Mouse (Mus musculus): ENCODE results near the gene Slpi. TPM values are rescaled to one million over a fixed set of nuclear protein-coding genes. Genes with fewer than 3 reads are reported as not detected.

Slpi gene
- total RNA-seq, 2 experiments from 2014 or later = 6.9 to 99.7 TPM

DNA sequence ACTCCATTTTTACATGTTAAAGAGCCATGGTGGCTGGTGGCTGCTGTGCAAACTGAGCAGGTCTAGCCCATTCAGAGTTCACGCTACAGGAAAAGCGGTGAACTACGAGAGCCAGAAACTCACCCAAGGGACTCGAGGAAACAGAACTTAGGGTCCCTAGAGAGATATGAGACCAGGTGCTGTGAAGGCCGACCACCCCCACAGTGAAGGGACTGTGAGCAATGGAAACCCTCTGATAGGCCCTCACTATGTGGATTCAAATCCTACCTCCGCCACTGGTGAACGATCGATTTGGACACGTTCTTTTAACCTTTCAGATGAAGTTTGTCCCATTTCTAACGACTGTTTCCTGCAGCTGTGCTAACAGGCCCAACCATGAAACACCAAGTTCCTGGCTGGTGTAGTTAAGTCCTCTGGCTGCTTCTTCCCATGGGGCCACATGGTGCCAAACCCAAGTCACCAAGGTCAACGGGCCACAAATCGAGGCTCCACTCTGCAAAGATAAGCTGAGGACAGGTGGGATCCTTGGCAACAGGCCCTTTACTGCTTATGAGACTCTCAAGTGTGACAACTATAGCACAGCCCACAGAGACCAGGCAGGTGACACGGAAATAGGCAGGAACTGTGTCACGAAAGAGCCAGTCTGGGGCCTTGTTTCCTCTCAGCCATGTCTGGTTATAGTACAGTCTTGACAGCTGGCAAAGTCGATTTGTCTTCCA, 33.9 kb upstream of the Slpi start:
- no peak for ATAC-seq (replicated peaks; ENCODE audit: low FRiP score, poor library complexity, severe bottlenecking)

DNA sequence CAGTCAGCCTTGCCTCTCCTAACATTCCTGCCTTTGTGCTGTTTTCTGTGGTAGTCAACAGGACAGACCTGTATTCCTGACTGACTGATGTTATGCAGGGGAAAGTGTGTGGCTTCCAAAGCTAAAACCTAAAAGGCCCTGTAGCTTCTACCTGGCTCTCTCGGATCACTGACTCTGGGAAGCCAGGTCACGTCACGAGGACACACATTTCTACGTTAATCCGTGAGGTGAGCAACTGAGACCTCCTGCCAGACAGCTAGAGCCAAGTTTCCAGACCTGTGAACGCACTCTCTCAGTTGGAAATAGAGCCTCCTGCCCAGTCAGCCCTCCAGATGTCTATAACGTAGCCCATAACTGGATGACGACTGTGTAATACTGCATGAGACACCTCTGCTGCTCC, 33.1 kb upstream of the Slpi start:
- no peak for ATAC-seq (replicated peaks; ENCODE audit: low FRiP score, poor library complexity, severe bottlenecking)

DNA sequence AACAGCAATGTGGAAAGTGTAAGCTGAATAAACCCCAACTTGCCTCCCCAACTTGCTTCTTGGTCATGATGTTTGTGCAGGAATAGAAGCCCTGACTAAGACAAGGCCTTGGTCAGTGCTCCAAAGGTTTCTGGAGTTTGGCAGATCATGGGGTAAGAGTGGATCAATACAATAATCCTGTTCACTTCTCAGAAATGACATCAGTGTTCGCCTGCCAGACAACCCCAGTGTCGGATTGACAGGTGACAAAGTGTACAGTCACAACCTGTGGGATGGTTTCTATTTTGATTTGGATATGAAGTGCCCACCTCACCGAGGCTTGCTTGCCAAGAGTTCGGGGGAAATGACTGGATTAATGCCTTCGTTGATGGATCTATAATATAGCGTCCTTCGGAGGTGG, 32.4 kb upstream of the Slpi start:
- ATAC-seq (replicated peaks; ENCODE audit: low FRiP score, poor library complexity, severe bottlenecking) = no peak

DNA sequence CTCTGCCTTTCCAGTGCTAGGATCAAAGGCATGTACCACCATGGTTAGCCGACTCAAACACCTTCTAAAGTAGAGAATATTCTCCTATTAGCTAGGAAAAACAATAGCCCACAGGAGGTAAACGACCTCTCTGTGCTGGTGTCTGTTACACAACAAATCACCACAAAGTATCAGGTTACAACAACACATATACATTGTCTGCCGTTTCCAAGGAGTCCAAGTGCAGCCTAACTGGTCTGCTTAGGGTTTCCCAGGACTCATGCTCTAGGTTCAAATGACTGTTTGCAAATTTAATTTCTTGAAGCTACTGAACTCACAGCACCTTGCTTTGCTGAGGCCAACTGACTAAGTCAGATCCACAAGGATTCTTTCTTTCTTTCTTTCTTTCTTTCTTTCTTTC, 30.6 kb upstream of the Slpi start:
- ATAC-seq (replicated peaks; ENCODE audit: low FRiP score, poor library complexity, severe bottlenecking) = no peak

DNA sequence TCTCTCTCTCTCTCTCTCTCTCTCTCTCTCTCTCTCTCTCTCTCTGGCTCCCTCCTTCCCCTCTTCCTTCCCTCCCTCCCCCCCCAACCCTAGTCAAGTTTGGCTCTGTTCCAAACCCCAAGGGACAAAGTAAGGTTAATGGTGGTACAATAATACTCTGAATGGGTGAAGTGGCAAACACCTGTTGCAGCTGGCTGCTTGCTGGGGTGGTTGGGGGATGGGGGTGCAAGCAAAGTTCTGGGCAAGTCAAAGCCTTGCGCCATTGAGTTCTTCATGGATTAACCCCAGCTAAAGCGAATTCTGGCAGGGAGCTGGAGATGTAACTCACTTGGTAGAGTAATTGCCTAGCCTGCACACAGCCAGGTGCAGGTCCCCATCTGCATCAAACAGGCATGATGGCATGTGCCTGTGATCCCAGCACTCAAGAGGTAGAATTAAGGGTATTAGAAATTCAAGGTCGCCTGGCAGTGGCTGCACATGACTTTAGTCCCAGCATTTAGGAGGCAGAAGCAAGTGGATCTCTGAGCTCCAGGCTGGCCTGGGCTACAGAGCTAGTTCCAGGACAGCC, 29.5 kb upstream of the Slpi start:
- no peak for ATAC-seq (replicated peaks; ENCODE audit: low FRiP score, poor library complexity, severe bottlenecking)

DNA sequence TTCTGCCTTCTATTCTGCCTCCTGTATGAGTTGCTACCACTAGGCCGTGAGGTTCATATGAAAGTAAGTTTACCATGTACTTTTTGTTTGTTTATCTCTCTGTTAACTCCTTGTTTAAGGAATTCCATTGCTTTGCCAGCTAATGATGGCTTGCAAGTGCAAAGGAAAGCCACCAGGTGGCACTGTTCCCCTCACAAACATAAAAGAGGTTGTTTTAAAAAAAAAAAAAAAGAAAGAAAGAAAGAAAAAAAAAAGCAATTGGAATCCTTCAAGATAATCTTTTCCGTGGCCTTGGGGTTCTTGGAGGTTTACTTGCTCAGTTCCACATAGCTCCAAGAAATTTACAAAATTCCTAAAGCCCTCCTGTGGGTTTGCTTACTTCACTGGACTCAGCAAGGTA, 28.3 kb upstream of the Slpi start:
- ATAC-seq (replicated peaks; ENCODE audit: low FRiP score, poor library complexity, severe bottlenecking) = no peak

DNA sequence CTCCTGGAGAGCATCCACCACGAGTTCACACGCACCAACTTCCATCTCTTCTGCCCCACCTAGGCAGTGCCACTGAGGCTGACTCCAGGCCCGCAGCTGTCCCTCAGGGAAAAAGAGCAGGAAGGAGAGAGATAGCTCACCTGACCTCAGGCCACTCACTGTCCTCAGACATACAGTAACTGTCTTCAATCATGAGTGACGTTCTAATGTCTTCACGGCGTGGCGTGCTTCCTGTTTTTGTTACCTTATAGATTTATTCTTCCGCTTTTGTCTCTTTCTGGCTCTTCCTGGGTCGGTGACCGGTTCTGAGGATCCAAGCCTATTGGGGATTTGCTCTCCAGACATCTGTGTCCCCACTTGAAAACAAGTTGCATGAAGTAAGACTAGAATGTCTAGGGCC, 25.7 kb upstream of the Slpi start:
- ATAC-seq (replicated peaks; ENCODE audit: low FRiP score, poor library complexity, severe bottlenecking) = no peak

DNA sequence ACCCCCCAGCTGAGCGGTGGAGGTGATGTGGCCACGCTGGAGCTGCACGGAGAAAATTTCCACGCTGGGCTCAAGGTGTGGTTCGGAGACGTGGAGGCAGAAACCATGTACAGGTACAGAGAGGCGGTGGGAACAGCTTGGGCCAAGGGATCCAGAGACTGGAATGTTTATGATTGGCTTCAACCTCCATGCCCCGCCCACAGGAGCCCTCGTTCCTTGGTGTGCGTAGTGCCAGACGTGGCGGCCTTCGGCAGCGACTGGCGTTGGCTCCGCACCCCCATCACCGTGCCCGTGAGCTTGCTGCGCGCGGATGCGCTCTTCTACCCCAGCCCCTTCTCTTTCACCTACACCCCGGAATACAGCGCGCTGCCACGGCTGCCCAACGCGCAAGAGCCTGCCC, 25.3 kb upstream of the Slpi start:
- no peak for ATAC-seq (replicated peaks; ENCODE audit: low FRiP score, poor library complexity, severe bottlenecking)

DNA sequence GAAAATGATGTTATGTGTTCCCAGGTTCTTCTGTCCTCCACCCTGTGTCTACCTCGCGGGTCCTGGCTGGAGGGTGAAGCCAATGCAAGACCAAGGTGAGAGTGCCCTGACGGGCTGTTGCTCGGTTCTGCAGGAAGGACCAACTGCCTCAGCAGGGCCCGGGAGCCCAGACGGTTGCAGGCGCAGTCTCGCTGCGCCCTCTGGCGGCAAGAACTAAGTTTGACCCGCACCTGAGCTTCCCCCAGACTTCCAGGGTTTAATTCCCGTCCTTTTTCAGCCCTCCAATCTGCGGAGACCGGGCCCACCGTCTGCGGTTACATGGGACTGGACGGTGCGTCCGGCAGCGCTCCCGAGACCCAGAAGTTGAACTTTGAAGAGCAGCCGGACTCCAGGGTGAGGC, 18.8 kb upstream of the Slpi start:
- ATAC-seq (replicated peaks; ENCODE audit: low FRiP score, poor library complexity, severe bottlenecking) = no peak

DNA sequence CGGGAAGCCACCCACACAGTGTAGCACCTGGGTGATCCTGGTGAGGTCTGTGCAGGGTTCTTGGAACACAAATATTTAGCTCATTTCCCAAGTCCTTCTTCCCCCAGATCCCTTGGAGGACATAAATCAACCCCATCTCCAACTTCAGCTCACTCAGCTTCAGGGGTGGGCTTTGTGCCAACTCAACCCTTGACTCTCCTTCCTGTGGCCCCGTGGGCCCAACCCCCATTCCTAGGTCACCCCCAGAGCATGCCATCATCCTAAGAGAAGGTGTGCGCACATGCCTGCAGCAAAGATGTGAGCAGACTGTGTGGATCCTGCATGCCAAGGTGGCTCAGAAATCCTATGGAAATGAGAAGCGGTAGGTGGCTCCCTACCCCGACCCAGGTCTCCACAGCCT, 16.6 kb upstream of the Slpi start:
- no peak for ATAC-seq (replicated peaks; ENCODE audit: low FRiP score, poor library complexity, severe bottlenecking)

DNA sequence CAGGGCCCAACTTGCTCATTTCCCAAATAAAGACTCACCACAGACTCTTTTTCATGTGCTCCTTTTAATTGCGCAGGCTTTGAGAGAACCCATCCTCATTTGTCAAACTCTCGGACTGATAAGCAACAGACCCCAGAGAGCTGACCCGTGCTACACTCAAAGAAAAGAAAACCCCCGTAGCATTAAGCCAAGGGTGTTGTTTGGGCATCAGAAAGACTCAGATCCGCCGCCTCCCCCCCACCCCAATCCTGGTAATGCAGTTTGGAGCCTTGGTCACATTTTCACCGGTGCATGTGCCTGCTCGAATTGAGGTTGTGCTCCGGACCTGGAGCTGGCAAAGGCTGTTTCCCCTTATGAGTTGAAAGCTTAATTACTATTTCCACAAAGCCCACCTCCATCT, 16.2 kb upstream of the Slpi start, which contains the start of gene Matn4:
TSS of gene Matn4 (minus strand) at position 101 of the 400 bp plus-strand sequence.
- ATAC-seq (replicated peaks; ENCODE audit: low FRiP score, poor library complexity, severe bottlenecking) = no peak

DNA sequence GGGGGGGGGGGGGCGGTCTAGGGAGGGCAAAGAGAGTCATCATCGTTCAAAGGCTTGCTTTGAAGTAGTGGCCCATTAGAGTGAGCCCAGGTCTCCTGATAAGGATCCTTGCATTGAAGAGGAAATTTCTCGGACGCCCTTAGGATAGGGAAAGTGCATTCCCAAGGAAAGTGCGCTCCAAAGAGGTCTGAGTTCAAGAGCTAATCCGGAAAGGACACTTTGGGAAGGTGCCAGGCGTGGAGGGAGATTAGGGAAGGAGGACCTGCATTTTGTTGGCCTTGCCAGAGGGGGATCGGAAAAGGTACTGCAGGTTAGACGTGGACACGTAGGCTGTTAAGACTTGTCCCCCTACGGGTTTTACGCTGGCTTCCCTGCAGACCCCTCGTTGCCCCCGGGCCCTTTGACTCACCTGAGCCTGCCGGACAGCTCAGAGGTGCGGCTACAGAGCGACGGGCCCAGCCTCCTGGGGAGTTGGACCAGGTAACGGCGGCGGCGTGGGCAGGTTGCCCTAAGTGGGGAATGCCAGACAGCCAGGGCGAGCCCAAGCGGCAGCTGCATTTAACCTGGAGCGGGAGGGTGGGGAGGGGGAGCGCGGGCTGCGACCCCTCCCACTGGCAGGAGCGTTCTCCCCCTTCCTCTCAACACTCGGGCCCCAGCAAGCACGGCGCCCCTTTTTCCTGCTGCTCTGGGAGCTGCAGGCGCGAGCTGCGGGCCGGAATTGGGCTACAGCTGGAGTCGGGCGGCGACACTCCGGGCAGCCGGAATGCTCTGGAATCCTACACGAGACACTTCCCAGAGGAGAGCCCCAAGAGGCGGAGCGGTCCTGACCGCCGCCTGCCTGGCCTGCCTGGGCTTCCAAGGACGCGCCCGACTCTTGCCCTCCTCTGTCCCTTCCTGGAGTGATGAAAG, 15.4 kb upstream of the Slpi start:
- ATAC-seq (replicated peaks; ENCODE audit: low FRiP score, poor library complexity, severe bottlenecking) = no peak

DNA sequence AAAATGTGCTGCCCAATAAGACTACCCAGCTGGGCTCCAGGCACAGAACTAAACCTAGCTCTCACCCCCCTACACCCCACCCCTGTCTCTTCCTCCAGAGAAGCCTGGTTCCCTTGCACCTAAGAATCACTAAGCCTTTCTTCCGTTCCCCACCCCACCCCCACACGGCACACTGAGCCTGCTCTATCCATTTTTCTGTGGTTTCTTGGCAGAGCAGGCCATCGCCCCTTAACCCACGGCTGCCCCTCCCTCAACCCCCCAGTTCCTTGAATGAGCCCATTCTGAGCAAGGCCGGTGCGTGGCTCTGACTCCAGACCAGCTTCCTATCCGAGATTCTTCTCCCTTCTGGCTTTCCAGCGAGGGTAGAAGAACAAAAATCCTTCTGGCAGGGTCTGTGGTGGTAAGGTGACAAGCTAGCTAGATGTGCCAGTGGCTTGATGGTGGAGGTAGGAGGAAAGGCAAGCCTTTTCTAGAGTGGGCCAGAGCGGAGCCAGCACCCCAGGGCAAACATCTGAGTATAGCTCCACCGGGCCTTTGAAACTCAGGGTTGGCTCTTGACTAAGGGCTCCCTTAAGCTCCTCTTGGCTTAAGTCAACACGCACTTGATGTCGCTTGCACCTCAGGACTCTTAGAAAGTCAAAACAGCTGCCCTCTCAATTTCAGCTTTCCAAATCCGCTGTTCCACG, 14.6 kb upstream of the Slpi start:
- ATAC-seq (replicated peaks; ENCODE audit: low FRiP score, poor library complexity, severe bottlenecking) = no peak

DNA sequence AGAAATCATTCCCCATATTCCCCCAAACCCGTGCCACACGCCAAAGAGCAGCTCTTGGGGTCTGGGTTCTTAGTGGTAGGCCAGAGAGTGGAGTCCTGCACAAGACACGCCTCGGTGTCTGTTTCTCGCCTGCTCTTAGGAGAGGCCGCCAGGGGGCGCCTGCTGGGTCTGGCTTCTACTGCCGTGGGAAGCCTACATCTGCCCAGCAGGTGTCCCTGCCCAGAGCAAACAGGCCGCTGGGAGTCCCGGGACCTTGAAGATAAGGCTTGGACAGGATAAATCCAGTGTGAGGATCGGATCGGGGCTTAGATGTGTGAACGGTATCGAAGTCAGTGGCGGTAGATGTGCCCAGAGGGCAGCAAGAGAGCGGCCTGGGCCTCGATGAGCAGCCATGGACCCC, 14.0 kb upstream of the Slpi start, which contains the start of gene Rbpjl:
TSS of gene Rbpjl (plus strand) at position 236 of the 400 bp plus-strand sequence.
- 0 out of 2 replicates have a peak, but pooled peaks have one; percentile 74 for ATAC-seq (replicated peaks; ENCODE audit: low FRiP score, poor library complexity, severe bottlenecking)

DNA sequence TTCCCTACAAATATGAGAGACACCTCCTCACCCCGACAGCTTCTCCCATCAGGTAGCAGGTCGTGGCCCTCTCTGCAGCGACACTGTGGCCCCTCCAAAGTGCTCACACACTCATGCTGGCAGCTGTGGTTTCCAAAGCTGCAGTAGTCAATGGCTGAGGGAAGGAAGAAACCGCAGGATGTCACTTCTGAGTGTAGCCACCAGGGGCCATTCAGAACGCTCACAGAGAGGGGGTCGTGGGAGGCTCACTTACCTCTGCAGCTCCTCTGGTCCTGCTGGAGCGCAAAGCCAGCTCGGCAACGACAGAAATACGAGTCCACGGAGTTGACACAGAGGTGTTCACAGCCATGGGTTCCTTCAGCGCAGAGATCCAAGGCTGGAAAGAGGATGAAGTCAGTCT, 8.0 kb upstream of the Slpi start:
- no peak for ATAC-seq (replicated peaks; ENCODE audit: low FRiP score, poor library complexity, severe bottlenecking)

DNA sequence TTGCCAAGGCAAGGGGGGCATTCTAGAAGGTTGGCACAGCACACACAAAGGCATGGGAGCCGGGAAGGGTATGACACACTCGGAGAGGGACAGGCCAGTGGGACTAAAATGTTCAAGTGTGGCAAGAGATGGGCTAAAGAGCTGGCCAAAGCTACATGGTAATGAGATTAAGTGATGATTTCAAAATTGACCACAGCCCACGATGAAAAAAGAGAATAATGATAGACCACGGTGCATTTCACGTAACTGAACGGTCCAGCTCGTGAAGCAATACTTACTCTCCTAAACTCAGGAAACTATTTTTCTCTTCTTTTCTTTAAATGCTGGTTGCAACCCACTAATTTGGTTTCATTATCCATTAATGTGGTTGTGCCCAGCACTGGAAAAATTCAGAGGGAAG, 7.2 kb upstream of the Slpi start:
- no peak for ATAC-seq (replicated peaks; ENCODE audit: low FRiP score, poor library complexity, severe bottlenecking)

DNA sequence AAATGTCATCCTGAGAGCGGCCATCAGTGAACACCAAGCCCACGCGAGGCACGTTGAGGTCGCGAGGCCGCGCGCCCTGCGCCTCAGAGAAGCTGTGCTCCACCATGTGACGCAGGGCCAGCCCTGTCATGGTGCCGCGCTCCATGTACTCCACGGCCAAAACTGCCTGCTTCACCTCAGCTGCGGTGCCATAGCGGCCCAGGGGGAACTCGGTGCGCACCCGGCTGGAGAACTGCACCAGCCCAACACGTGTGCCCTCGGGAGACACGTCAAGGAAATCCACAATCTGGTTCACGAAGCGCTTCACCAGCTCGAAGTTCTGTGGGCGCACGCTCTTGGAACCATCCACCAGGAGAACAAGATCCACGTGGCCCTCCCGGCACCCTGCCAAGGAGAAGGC, 4.2 kb upstream of the Slpi start:
- ATAC-seq (replicated peaks; ENCODE audit: low FRiP score, poor library complexity, severe bottlenecking) = no peak

DNA sequence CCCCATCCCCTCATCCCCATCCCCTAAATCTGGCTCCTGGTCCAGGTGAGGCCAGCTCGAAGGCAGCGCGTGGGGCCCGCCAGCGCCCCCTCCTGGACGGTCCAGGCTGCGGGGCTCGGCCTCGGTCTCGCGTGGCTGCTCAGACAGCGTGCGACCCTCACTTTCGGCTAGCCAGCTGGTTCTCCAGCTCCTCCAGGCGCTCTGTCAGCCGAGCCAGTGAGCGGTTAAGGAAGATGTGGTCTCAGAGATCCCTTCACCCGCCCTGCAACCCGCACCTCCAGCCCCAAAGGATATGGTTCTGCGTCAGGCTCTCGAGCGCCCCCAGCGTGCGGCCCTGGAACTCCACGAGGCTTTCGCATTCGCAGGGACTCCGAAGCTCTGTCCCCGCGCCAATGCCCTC, 604 bp upstream of the Slpi start:
- peak; percentile 81 for ATAC-seq (replicated peaks; ENCODE audit: low FRiP score, poor library complexity, severe bottlenecking)

DNA sequence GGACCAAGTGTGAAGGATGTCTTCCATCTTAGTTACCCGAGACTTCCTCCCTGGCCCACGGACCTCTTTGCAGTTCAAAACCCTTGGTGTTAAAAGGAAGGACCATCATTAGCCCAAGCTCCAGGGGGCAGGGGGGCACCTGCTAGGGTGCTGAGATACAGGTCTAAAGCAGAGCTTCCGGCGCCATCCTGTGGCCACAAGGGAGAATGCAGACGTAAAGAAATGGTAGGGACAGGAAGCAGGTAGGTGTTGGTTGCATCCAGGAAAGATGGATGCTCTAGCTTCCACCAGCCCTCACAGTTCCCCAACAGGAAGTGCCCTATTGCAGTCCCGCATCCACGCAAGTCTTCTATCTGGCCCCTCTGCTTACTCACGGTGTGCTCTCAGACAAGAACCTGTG, 1.9 kb downstream of the Slpi start:
- no peak for ATAC-seq (replicated peaks; ENCODE audit: low FRiP score, poor library complexity, severe bottlenecking)

Data from erythroblast, adult 5-6 weeks (primary cell).